Mouse (Mus musculus) liver, postnatal 0 days (tissue): Measurements from ENCODE around the gene Disp1.

Source experiments
- CTCF ChIP-seq: sonication (generic); IDR thresholded peaks from 2 replicates; pipeline ENCODE4 v1.5.1; 2016; ENCODE audit warnings: antibody characterized with exemption, low read depth
- EP300 ChIP-seq: IDR thresholded peaks from 2 replicates; pipeline ENCODE4 v1.6.1; 2016; ENCODE audit warnings: antibody characterized with exemption, low read depth, mild to moderate bottlenecking

- TF ChIP-seq CTCF (no peak), EP300 (no peak)
These were observed 35.8 kb downstream of the Disp1 start for GRCm38 (mm10) chr1:183185560-183185959.
